8 mouse cellular contexts compared by ENCODE assay signal in genomic region chr5:136961334-136961982, GRCm38 (mm10). TPM values are rescaled to one million over a fixed set of nuclear protein-coding genes. Genes with fewer than 3 reads are reported as not detected.
A peak's percentile ranks its signal among the peaks of the same experiment; 100 is the strongest.
DNase-seq lines count a peak whose midpoint lies in the region; ATAC-seq and TF ChIP-seq lines count a peak whose summit lies in the region.

No protein-coding gene starts in this region.

- ATAC-seq in kidney, postnatal 0 days (replicated peaks; ENCODE audit: low FRiP score, low read depth) = peak; percentile 1; the same call in 1 of the 2 replicates
- ATAC-seq in neural tube, embryonic 12.5 days (ENCODE audit: low FRiP score, low read depth) = peak; percentile 29; the same call in 1 of the 2 replicates

- WGBS in kidney, postnatal 0 days = 22% methylated on average over 5 of the region's 5 CpGs
- WGBS in neural tube, embryonic 12.5 days = 22% methylated on average over 5 of the region's 5 CpGs

- peaks cover 49% of the 10 kb centered on the region for H3K36me3 ChIP-seq in erythroblast, embryonic 14.5 days (ENCODE audit: control insufficient read depth)
- peaks cover 24% of the 10 kb centered on the region for H3K36me3 ChIP-seq in kidney, postnatal 0 days (ENCODE audit: insufficient read depth, low read length)
- H3K36me3 ChIP-seq in neural tube, embryonic 12.5 days = peaks cover 48% of the 10 kb centered on the region

- peaks cover 67% of the 10 kb centered on the region for H3K4me1 ChIP-seq in erythroblast, embryonic 14.5 days (ENCODE audit: control insufficient read depth)
- H3K4me1 ChIP-seq in kidney, postnatal 0 days (replicated peaks; ENCODE audit: insufficient read depth, low read length) = peaks cover 26% of the 10 kb centered on the region
- H3K4me1 ChIP-seq in neural tube, embryonic 12.5 days = peaks cover 25% of the 10 kb centered on the region

- H3K4me2 ChIP-seq in kidney, postnatal 0 days (ENCODE audit: low read length) = peak overlapping the region; percentile 76
- peak overlapping the region; percentile 84 for H3K4me2 ChIP-seq in neural tube, embryonic 12.5 days (replicated peaks)

- peaks cover 7% of the 10 kb centered on the region; the same call in 1 of the 2 replicates for H3K9me3 ChIP-seq in erythroblast, embryonic 14.5 days (ENCODE audit: control insufficient read depth, low read length)
- no peaks in the 10 kb centered on the region for H3K9me3 ChIP-seq in kidney, postnatal 0 days (replicated peaks; ENCODE audit: low read length)
- no peaks in the 10 kb centered on the region for H3K9me3 ChIP-seq in neural tube, embryonic 12.5 days

- intact Hi-C loops in gastrocnemius, adult 2 months (cut with DNase I) = no loop called here
- intact Hi-C loops in gastrocnemius, postnatal 14 days (cut with DNase I; ENCODE audit: low total_unique reads) = no loop called here

- no peaks in the 10 kb centered on the region for H3K27me3 ChIP-seq in erythroblast, embryonic 14.5 days (ENCODE audit: control insufficient read depth)
- H3K27me3 ChIP-seq in kidney, postnatal 0 days (ENCODE audit: insufficient read depth, low read length) = no peaks in the 10 kb centered on the region
- no peaks in the 10 kb centered on the region for H3K27me3 ChIP-seq in neural tube, embryonic 12.5 days (replicated peaks)

- no peak for DNase-seq in gastrocnemius, adult 2 months
- no peak for DNase-seq in gastrocnemius, postnatal 10 days
- peak; percentile 76 for DNase-seq in 3T3-L1 (ENCODE audit: low read depth, low spot score)
- DNase-seq in kidney, postnatal 0 days (ENCODE audit: low spot score) = no peak
- no peak for DNase-seq in right cerebral cortex, postnatal 36 days (ENCODE audit: low spot score in 2 of 2)
- no peak for DNase-seq in gastrocnemius, postnatal 14 days

- peak overlapping the region; percentile 73; the same call in 1 of the 2 replicates for H3K9ac ChIP-seq in kidney, postnatal 0 days (ENCODE audit: low read depth, low read length)
- peak overlapping the region; percentile 63 for H3K9ac ChIP-seq in neural tube, embryonic 12.5 days

- peak overlapping the region; percentile 95 for H3K4me3 ChIP-seq in gastrocnemius, adult 2 months
- H3K4me3 ChIP-seq in erythroblast, embryonic 14.5 days (replicated peaks) = peak overlapping the region; percentile 66
- peak overlapping the region; percentile 65 for H3K4me3 ChIP-seq in kidney, postnatal 0 days (replicated peaks; ENCODE audit: low read depth, low read length)
- H3K4me3 ChIP-seq in neural tube, embryonic 12.5 days = peak overlapping the region; percentile 51

- peak overlapping the region; percentile 98 for H3K27ac ChIP-seq in gastrocnemius, adult 2 months
- peak overlapping the region; percentile 91 for H3K27ac ChIP-seq in kidney, postnatal 0 days
- peak overlapping the region; percentile 8; the same call in 1 of the 2 replicates for H3K27ac ChIP-seq in neural tube, embryonic 12.5 days

- no peak for TF ChIP-seq CTCF in gastrocnemius, adult 2 months (IDR thresholded peaks at IDR 0.05)
- TF ChIP-seq CTCF in kidney, postnatal 0 days (IDR thresholded peaks at IDR 0.05; ENCODE audit: low read depth) = no peak

RNA-seq across cellular contexts. Expression of gene Cldn15, which starts 5.0 kb away (rescaled TPM):
- 1 to 10 TPM; 2.1 to 2.3 TPM for total RNA-seq in gastrocnemius, adult 2 months (2021)
- 1 to 10 TPM; 2.5 to 2.6 TPM for total RNA-seq in gastrocnemius, postnatal 10 days (2021)
- 0.03 and 0.04 TPM in 2 replicates for polyA plus RNA-seq in erythroblast, embryonic 14.5 days (2012)
- polyA plus RNA-seq in kidney, postnatal 0 days (2015; fragmentation: Nextera tagmentation; extraction: Ambion mirVana) = 11.9 and 12.6 TPM in 2 replicates
- 0.27 and 0.30 TPM in 2 replicates for polyA plus RNA-seq in neural tube, embryonic 12.5 days (2016; fragmentation: Nextera tagmentation; extraction: Ambion mirVana)
- 1 to 10 TPM; 2.0 to 2.1 TPM for total RNA-seq in gastrocnemius, postnatal 14 days (2021)

RNA-seq across cellular contexts. Expression of gene Fis1, which starts 8.4 kb away (rescaled TPM):
- total RNA-seq in gastrocnemius, adult 2 months (2021) = 100 to 1,000 TPM; 179 to 181 TPM
- 100 to 1,000 TPM; 151 to 154 TPM for total RNA-seq in gastrocnemius, postnatal 10 days (2021)
- 325 and 364 TPM in 2 replicates for polyA plus RNA-seq in erythroblast, embryonic 14.5 days (2012)
- 362 and 384 TPM in 2 replicates for polyA plus RNA-seq in kidney, postnatal 0 days (2015; fragmentation: Nextera tagmentation; extraction: Ambion mirVana)
- 304 and 321 TPM in 2 replicates for polyA plus RNA-seq in neural tube, embryonic 12.5 days (2016; fragmentation: Nextera tagmentation; extraction: Ambion mirVana)
- 100 to 1,000 TPM; 154 to 159 TPM for total RNA-seq in gastrocnemius, postnatal 14 days (2021)

RNA-seq across cellular contexts. Expression of gene Plod3, which starts 25.4 kb away (rescaled TPM):
- total RNA-seq in gastrocnemius, adult 2 months (2021) = 10 to 100 TPM; 15.2 to 20.6 TPM
- total RNA-seq in gastrocnemius, postnatal 10 days (2021) = 10 to 100 TPM; 21.3 to 33.5 TPM
- polyA plus RNA-seq in erythroblast, embryonic 14.5 days (2012) = 1.8 and 3.6 TPM in 2 replicates
- polyA plus RNA-seq in kidney, postnatal 0 days (2015; fragmentation: Nextera tagmentation; extraction: Ambion mirVana) = 30.6 and 32.0 TPM in 2 replicates
- polyA plus RNA-seq in neural tube, embryonic 12.5 days (2016; fragmentation: Nextera tagmentation; extraction: Ambion mirVana) = 38.4 and 39.8 TPM in 2 replicates
- total RNA-seq in gastrocnemius, postnatal 14 days (2021) = 10 to 100 TPM; 21.8 to 24.3 TPM

RNA-seq across cellular contexts. Expression of gene Znhit1, which starts 26.4 kb away (rescaled TPM):
- 10 to 100 TPM; 61.2 to 79.6 TPM for total RNA-seq in gastrocnemius, adult 2 months (2021)
- total RNA-seq in gastrocnemius, postnatal 10 days (2021) = 10 to 100 TPM; 39.8 to 41.8 TPM
- 55.9 and 77.3 TPM in 2 replicates for polyA plus RNA-seq in erythroblast, embryonic 14.5 days (2012)
- 86.5 and 91.1 TPM in 2 replicates for polyA plus RNA-seq in kidney, postnatal 0 days (2015; fragmentation: Nextera tagmentation; extraction: Ambion mirVana)
- polyA plus RNA-seq in neural tube, embryonic 12.5 days (2016; fragmentation: Nextera tagmentation; extraction: Ambion mirVana) = 103 and 109 TPM in 2 replicates
- 10 to 100 TPM; 49.2 to 51.1 TPM for total RNA-seq in gastrocnemius, postnatal 14 days (2021)

RNA-seq across cellular contexts. Expression of gene Ift22, which starts 53.5 kb away (rescaled TPM):
- total RNA-seq in gastrocnemius, adult 2 months (2021) = 1 to 10 TPM; 5.4 to 5.8 TPM
- 1 to 10 TPM; 7.3 to 8.3 TPM for total RNA-seq in gastrocnemius, postnatal 10 days (2021)
- 0.02 and 0.24 TPM in 2 replicates for polyA plus RNA-seq in erythroblast, embryonic 14.5 days (2012)
- 74.4 and 75.8 TPM in 2 replicates for polyA plus RNA-seq in kidney, postnatal 0 days (2015; fragmentation: Nextera tagmentation; extraction: Ambion mirVana)
- polyA plus RNA-seq in neural tube, embryonic 12.5 days (2016; fragmentation: Nextera tagmentation; extraction: Ambion mirVana) = 98.2 and 106 TPM in 2 replicates
- total RNA-seq in gastrocnemius, postnatal 14 days (2021) = 1 to 10 TPM; 5.4 to 6.2 TPM

Comparison
In these comparisons a context has a peak if more than half of its experiments do, and no peak if none do; other contexts are left out.
1. H3K27ac ChIP-seq: peak in every context shown above with its lines; median percentile 98 in gastrocnemius, adult 2 months; 91 in kidney, postnatal 0 days; 8 in neural tube, embryonic 12.5 days.